Mouse (Mus musculus): ENCODE measurements at regions not wholly inside any gene's neighbourhood (a gene's known extent, or its start where the extent isn't known, plus 50 kb on each side); places are given as distances from the start of the nearest gene placed in this dataset.

DNA sequence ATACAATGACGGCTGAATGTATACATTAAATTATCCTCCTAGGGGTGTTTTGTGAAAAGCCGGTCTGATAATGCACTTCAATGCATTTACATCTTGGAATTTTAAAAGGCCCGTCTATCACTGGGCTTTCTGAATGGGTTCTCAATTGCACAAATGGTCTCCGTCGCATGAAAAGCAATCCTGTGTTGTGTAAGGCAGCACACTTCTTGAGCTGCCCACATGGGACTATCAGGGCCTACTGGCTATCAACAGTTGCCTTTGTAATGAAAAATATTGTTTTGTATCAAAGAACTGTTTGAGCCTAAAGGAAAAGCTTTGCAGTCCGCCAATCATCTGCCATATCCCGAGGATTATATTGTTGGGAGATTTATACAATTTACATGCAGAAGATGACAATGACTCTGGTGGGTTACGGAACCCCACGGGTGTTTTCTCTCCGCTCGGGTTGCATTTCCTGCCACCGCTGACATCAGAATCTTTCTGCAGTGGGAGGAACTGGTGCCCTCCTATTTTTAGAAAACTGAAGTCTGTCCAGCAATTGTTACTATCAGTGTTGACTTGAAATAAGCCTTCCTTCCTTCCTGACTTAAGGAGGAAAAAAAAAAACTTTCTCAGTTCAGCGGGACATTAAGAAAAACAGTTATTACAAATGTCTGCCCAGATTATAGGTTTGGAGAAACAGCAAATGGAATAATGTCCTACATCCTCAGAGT, 118.7 kb downstream of the Tmem26 start:
- Histone ChIP-seq H3K4me1 (ENCODE audit: insufficient read depth, low read depth, low read length) (no peaks in the 10 kb centered on the region), H3K36me3 (replicated peaks) (no peaks in the 10 kb centered on the region), H3K27me3 (ENCODE audit: insufficient read depth, low read length) (no peaks in the 10 kb centered on the region), H3K9me3 (replicated peaks) (peaks cover 14% of the 10 kb centered on the region), H3K4me3 (ENCODE audit: low read depth, low read length) (no peak overlapping the region)
- TF ChIP-seq CTCF (IDR thresholded peaks at IDR 0.05; ENCODE audit: low read depth, low read length) (no peak), GATA1 (IDR thresholded peaks at IDR 0.05; ENCODE audit: borderline replicate concordance, low read length) (no peak), POLR2AphosphoS5 (IDR thresholded peaks at IDR 0.05; ENCODE audit: insufficient replicate concordance, low read depth, low read length) (no peak), TAL1 (conservative IDR thresholded peaks at IDR 0.05; ENCODE audit: low read depth, low read length) (no peak), GATA2 (IDR thresholded peaks at IDR 0.05; ENCODE audit: borderline replicate concordance, low read depth, low read length) (no peak)
- ATAC-seq (ENCODE audit: extremely low read depth, insufficient number of reproducible peaks, low FRiP score, poor library complexity, severe bottlenecking) (no peak), DNase-seq (ENCODE audit: low spot score) (no peak)

DNA sequence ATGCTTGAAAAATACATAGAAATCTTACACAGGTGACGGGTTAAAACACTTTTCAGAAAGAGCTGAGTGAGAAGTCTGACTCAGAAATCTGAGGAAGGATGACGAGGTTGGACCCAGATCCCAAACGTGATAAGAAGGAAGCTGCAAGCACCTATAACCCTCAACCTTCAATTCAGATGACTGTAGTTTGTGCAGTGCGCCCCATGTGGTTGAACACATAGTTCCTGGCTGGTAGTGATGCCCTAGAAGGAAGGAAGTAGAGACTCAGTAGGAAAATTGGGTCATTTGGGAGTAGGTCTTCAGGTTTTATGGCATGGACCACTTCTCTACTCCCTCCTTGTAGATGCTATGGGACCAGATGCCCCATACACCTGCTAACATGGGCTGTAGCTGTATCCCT, 120.6 kb downstream of the Tmem26 start:
- Histone ChIP-seq H3K4me3 (ENCODE audit: low read depth, low read length) (no peak overlapping the region), H3K9me3 (replicated peaks) (peaks cover 18% of the 10 kb centered on the region), H3K27me3 (ENCODE audit: insufficient read depth, low read length) (no peaks in the 10 kb centered on the region), H3K36me3 (replicated peaks) (no peaks in the 10 kb centered on the region), H3K4me1 (ENCODE audit: insufficient read depth, low read depth, low read length) (no peaks in the 10 kb centered on the region)
- TF ChIP-seq GATA2 (IDR thresholded peaks at IDR 0.05; ENCODE audit: borderline replicate concordance, low read depth, low read length) (no peak), TAL1 (conservative IDR thresholded peaks at IDR 0.05; ENCODE audit: low read depth, low read length) (no peak), POLR2AphosphoS5 (IDR thresholded peaks at IDR 0.05; ENCODE audit: insufficient replicate concordance, low read depth, low read length) (no peak), CTCF (IDR thresholded peaks at IDR 0.05; ENCODE audit: low read depth, low read length) (no peak), GATA1 (IDR thresholded peaks at IDR 0.05; ENCODE audit: borderline replicate concordance, low read length) (no peak)
- no peak for ATAC-seq (ENCODE audit: extremely low read depth, insufficient number of reproducible peaks, low FRiP score, poor library complexity, severe bottlenecking)
- no peak for DNase-seq (ENCODE audit: low spot score)

DNA sequence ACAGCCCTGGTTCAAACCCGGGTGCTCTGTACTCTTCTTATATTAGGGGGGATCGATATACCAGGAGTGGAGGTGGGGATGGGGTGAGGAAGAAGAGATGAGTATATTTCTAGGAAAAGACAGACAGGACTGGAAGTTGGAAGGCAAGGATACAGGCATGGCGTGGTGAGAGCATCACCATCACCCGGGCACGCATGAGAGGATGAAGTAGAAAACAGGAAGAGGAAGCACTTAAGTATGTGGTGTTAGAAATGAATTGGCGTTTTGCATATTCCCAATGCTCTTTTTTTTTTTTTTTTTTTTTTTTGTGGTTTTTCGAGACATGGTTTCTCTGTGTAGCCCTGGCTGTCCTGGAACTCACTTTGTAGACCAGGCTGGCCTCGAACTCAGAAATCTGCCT, 121.2 kb downstream of the Tmem26 start:
- TF ChIP-seq CTCF (IDR thresholded peaks at IDR 0.05; ENCODE audit: low read depth, low read length) (no peak), TAL1 (conservative IDR thresholded peaks at IDR 0.05; ENCODE audit: low read depth, low read length) (no peak), POLR2AphosphoS5 (IDR thresholded peaks at IDR 0.05; ENCODE audit: insufficient replicate concordance, low read depth, low read length) (no peak), GATA1 (IDR thresholded peaks at IDR 0.05; ENCODE audit: borderline replicate concordance, low read length) (no peak), GATA2 (IDR thresholded peaks at IDR 0.05; ENCODE audit: borderline replicate concordance, low read depth, low read length) (no peak)
- no peaks in the 10 kb centered on the region for H3K4me1 ChIP-seq (ENCODE audit: insufficient read depth, low read depth, low read length)
- ATAC-seq (ENCODE audit: extremely low read depth, insufficient number of reproducible peaks, low FRiP score, poor library complexity, severe bottlenecking) (no peak), DNase-seq (ENCODE audit: low spot score) (no peak)
- no peak overlapping the region for H3K4me3 ChIP-seq (ENCODE audit: low read depth, low read length)
- no peaks in the 10 kb centered on the region for H3K36me3 ChIP-seq (replicated peaks)
- no peaks in the 10 kb centered on the region for H3K27me3 ChIP-seq (ENCODE audit: insufficient read depth, low read length)
- H3K9me3 ChIP-seq (replicated peaks): peaks cover 16% of the 10 kb centered on the region

DNA sequence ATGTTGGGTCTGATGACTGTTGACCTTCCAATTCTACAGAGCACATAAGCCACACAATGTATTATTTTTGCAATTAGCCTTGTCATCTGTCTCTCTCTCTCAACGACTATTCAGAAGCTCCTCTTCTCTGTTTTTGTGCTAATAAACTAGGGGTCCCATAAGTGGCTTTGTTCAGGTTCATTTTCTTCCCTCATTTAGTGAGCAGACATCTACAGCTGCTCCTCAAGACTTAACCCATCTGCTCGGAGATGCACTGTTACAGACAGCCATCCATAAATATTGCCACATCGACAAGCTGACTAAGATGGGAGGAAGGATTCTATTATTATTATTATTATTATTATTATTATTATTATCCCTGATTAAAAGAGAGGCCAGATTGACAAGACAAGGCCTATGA, 127.7 kb downstream of the Tmem26 start:
- no peak for ATAC-seq (ENCODE audit: extremely low read depth, insufficient number of reproducible peaks, low FRiP score, poor library complexity, severe bottlenecking)
- peaks cover 31% of the 10 kb centered on the region for H3K9me3 ChIP-seq (replicated peaks)
- TF ChIP-seq GATA2 (IDR thresholded peaks at IDR 0.05; ENCODE audit: borderline replicate concordance, low read depth, low read length) (no peak), CTCF (IDR thresholded peaks at IDR 0.05; ENCODE audit: low read depth, low read length) (no peak), GATA1 (IDR thresholded peaks at IDR 0.05; ENCODE audit: borderline replicate concordance, low read length) (no peak), POLR2AphosphoS5 (IDR thresholded peaks at IDR 0.05; ENCODE audit: insufficient replicate concordance, low read depth, low read length) (no peak), TAL1 (conservative IDR thresholded peaks at IDR 0.05; ENCODE audit: low read depth, low read length) (no peak)
- H3K4me3 ChIP-seq (ENCODE audit: low read depth, low read length): no peak overlapping the region
- no peaks in the 10 kb centered on the region for H3K4me1 ChIP-seq (ENCODE audit: insufficient read depth, low read depth, low read length)
- DNase-seq (ENCODE audit: low spot score): no peak
- H3K36me3 ChIP-seq (replicated peaks): no peaks in the 10 kb centered on the region
- H3K27me3 ChIP-seq (ENCODE audit: insufficient read depth, low read length): no peaks in the 10 kb centered on the region

DNA sequence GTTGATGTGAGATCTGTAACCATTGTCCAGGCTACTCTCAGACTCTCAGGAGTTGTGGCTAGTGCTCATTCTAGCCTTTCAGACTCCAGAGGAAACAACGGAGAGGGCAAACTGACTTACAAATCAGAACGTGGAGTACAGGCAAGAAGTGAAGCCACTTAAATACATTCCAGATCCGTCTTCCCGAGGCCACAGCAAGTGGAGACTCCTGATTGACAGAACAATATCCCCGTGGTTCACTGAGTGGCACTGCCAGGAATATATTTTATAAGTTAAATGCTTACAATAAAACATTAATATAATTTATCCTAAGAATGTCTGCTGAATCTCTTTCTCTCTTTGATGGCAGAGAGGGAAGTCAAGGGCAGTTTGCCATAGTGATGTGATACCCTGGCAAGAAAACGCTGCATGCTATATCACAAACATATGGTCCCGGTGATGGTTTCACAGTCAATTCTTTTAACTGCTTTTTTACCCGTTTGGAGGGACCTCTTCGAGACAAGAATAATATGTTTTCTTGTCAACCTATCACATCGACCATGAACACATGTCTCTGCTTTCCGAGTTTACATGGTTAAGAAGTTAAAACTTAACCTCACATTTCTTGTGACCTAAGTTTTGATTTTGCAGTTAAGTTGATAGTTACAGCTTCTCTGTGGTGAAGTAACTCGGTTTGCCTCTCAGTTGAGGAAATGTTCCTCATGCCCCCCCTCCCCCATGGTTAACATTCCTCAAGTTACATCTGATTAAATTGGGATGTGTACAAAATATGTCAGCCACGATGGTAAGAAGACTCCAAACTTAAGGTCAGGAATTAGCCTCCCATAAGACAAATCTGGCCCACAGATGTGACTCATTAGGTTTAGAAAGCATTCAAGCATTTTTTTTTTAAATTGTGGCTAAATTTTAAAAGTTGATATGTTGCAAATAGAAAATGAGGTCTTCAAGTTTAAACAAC, 132.8 kb downstream of the Tmem26 start:
- ATAC-seq (ENCODE audit: extremely low read depth, insufficient number of reproducible peaks, low FRiP score, poor library complexity, severe bottlenecking) (no peak), DNase-seq (ENCODE audit: low spot score) (no peak)
- Histone ChIP-seq H3K4me1 (ENCODE audit: insufficient read depth, low read depth, low read length) (no peaks in the 10 kb centered on the region), H3K36me3 (replicated peaks) (no peaks in the 10 kb centered on the region), H3K4me3 (ENCODE audit: low read depth, low read length) (no peak overlapping the region), H3K27me3 (ENCODE audit: insufficient read depth, low read length) (no peaks in the 10 kb centered on the region), H3K9me3 (replicated peaks) (peaks cover 35% of the 10 kb centered on the region)
- TF ChIP-seq CTCF (IDR thresholded peaks at IDR 0.05; ENCODE audit: low read depth, low read length) (no peak), GATA1 (IDR thresholded peaks at IDR 0.05; ENCODE audit: borderline replicate concordance, low read length) (no peak), POLR2AphosphoS5 (IDR thresholded peaks at IDR 0.05; ENCODE audit: insufficient replicate concordance, low read depth, low read length) (no peak), GATA2 (IDR thresholded peaks at IDR 0.05; ENCODE audit: borderline replicate concordance, low read depth, low read length) (no peak), TAL1 (conservative IDR thresholded peaks at IDR 0.05; ENCODE audit: low read depth, low read length) (no peak)

Measured in G1E (cell line).